Mouse (Mus musculus) intestine, postnatal 0 days (tissue): Measurements from ENCODE around the gene Plcb4. TPM values are rescaled to one million over a fixed set of nuclear protein-coding genes. Genes with fewer than 3 reads are reported as not detected.

Experiments used
- ATAC-seq: fragments of 200-750 bp; cut with Nextera tagmentation; 2 replicates; pipeline ENCODE4 v1.8.0; 2017; ENCODE audit warnings: mild to moderate bottlenecking, moderate TSS enrichment, moderate library complexity
- H3K27ac ChIP-seq: fragments of 300-500 bp; sonication (generic); 2 replicates; pipeline ENCODE4 v1.5.1; 2014; ENCODE audit warnings: mild to moderate bottlenecking, low read depth, low read length, moderate library complexity
- H3K27me3 ChIP-seq: fragments of 300-500 bp; sonication (generic); replicated peaks from 2 replicates; pipeline ENCODE4 v1.6.1; 2014; ENCODE audit warnings: low read length, mixed read lengths; ENCODE audit not compliant: control insufficient read depth, insufficient read depth
- H3K36me3 ChIP-seq: fragments of 300-500 bp; sonication (generic); 2 replicates; pipeline ENCODE4 v1.6.1; 2014; ENCODE audit warnings: mild to moderate bottlenecking, moderate library complexity; ENCODE audit not compliant: control insufficient read depth, insufficient read depth
- H3K4me1 ChIP-seq: fragments of 300-500 bp; sonication (generic); replicated peaks from 2 replicates; pipeline ENCODE4 v1.6.1; 2014; ENCODE audit warnings: antibody characterized with exemption, low read length, mixed read lengths; ENCODE audit not compliant: control insufficient read depth, insufficient read depth
- H3K4me2 ChIP-seq: fragments of 300-500 bp; sonication (generic); replicated peaks from 2 replicates; pipeline ENCODE4 v1.6.1; 2014; ENCODE audit warnings: low read depth, mild to moderate bottlenecking, moderate library complexity
- H3K4me3 ChIP-seq: fragments of 300-500 bp; sonication (generic); 2 replicates; pipeline ENCODE4 v1.5.1; 2014; ENCODE audit warnings: low read depth, low read length
- H3K9ac ChIP-seq: fragments of 300-500 bp; sonication (generic); 2 replicates; pipeline ENCODE4 v1.6.1; 2014; ENCODE audit warnings: mild to moderate bottlenecking, low read depth, low read length
- H3K9me3 ChIP-seq: fragments of 300-500 bp; sonication (generic); 2 replicates; pipeline ENCODE4 v1.6.1; 2016; ENCODE audit warnings: mixed run types; ENCODE audit not compliant: control insufficient read depth
- CTCF ChIP-seq: sonication (generic); IDR thresholded peaks from 2 replicates; pipeline ENCODE4 v1.5.1; 2016; ENCODE audit warnings: low read depth, mild to moderate bottlenecking, control low read depth, antibody characterized with exemption, moderate library complexity
- WGBS: fragments of 180-500 bp; shearing (Covaris S2); extraction: QIAGEN DNeasy Blood & Tissue Kit; methylation state at CpG from one replicate; pipeline ENCODE4 v1.1.7; 2014; 5-methylcytosine and 5-hydroxymethylcytosine counted together
- polyA plus RNA-seq: library from polyadenylated mRNA; unstranded; fragments of >200 nt; fragmentation: Nextera tagmentation; extraction: Ambion mirVana; gene quantifications from 2 replicates; pipeline ENCODE4 v1.2.1, GENCODE M21; 2015

Gene Plcb4
- polyA plus RNA-seq, 1 experiment from 2014 or later: 5.5 TPM

- WGBS: 77% methylated on average over 2 of the region's 2 CpGs
- ATAC-seq: no peak
- no peak overlapping the region for H3K27ac ChIP-seq
Measured at GRCm38 (mm10) chr2:135637227-135637626, 21.6 kb upstream of the Plcb4 start.

DNA sequence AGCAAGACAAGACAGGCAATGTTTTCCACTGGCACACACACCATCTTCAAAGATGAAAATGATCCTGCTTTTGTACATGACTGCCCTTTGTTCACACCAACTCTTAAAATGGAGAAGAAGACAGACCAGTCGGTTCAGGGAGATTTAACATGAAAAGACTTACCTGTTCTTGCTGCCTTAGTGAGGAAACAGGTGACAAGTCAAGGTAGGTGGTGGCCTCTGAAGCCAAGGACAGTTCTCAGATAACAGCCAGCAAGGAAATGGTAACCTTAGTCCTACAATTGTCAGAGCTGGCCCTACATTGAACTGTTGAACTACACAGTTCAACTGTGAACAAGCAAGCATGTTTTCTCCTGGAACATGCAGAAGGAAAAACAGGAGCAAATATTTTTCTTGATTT is 17.8 kb upstream of the Plcb4 start:
- no peaks in the 10 kb centered on the region for H3K36me3 ChIP-seq
- no peak for TF ChIP-seq CTCF
- H3K9ac ChIP-seq: no peak overlapping the region
- no peaks in the 10 kb centered on the region for H3K4me1 ChIP-seq
- H3K27me3 ChIP-seq: no peaks in the 10 kb centered on the region
- 42% methylated on average over 1 of the region's 1 CpGs for WGBS
- H3K9me3 ChIP-seq: no peaks in the 10 kb centered on the region
- H3K4me3 ChIP-seq: no peak overlapping the region
- H3K4me2 ChIP-seq: no peak overlapping the region
- H3K27ac ChIP-seq: no peak overlapping the region
- ATAC-seq: no peak

More at GRCm38 (mm10) chr2:135637227-135637626, 21.6 kb upstream of the Plcb4 start:
- H3K36me3 ChIP-seq: no peaks in the 10 kb centered on the region
- TF ChIP-seq CTCF: no peak
- no peaks in the 10 kb centered on the region for H3K9me3 ChIP-seq
- H3K27me3 ChIP-seq: no peaks in the 10 kb centered on the region
- H3K9ac ChIP-seq: no peak overlapping the region
- no peak overlapping the region for H3K4me3 ChIP-seq
- no peak overlapping the region for H3K4me2 ChIP-seq
- no peaks in the 10 kb centered on the region for H3K4me1 ChIP-seq

DNA sequence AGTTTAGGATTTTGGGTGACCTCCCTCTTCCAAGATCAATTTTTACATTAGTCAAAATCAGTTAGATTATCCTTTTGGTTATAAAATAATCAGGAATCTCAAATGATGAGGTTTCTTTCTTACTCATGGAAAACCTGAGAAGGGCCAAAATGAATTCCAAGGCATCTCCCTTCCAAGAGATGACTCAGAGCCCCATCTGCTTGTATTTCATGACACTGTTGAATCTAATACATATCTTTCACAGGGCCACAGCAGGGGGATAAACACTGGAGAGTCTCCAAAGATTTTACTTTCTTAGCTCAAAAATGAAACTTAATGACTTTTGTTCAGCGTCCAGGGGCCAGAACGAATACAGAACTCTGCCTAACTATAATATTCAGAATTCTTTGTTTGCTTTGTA is 17.2 kb upstream of the Plcb4 start:
- H3K27ac ChIP-seq: no peak overlapping the region
- ATAC-seq: no peak
- H3K4me1 ChIP-seq: no peaks in the 10 kb centered on the region
- no peak overlapping the region for H3K9ac ChIP-seq
- H3K4me3 ChIP-seq: no peak overlapping the region
- no peak for TF ChIP-seq CTCF
- WGBS: 70% methylated on average over 2 of the region's 2 CpGs
- no peaks in the 10 kb centered on the region for H3K36me3 ChIP-seq
- H3K9me3 ChIP-seq: no peaks in the 10 kb centered on the region
- no peak overlapping the region for H3K4me2 ChIP-seq
- H3K27me3 ChIP-seq: no peaks in the 10 kb centered on the region

GRCm38 (mm10) chr2:135646226-135646625 is 12.6 kb upstream of the Plcb4 start:
- no peak overlapping the region for H3K9ac ChIP-seq
- H3K36me3 ChIP-seq: no peaks in the 10 kb centered on the region
- H3K27ac ChIP-seq: no peak overlapping the region
- no peak overlapping the region for H3K4me2 ChIP-seq
- TF ChIP-seq CTCF: no peak
- no peaks in the 10 kb centered on the region for H3K9me3 ChIP-seq
- WGBS: 81% methylated on average over 3 of the region's 3 CpGs
- no peak overlapping the region for H3K4me3 ChIP-seq
- H3K27me3 ChIP-seq: no peaks in the 10 kb centered on the region
- ATAC-seq: no peak
- no peaks in the 10 kb centered on the region for H3K4me1 ChIP-seq

DNA sequence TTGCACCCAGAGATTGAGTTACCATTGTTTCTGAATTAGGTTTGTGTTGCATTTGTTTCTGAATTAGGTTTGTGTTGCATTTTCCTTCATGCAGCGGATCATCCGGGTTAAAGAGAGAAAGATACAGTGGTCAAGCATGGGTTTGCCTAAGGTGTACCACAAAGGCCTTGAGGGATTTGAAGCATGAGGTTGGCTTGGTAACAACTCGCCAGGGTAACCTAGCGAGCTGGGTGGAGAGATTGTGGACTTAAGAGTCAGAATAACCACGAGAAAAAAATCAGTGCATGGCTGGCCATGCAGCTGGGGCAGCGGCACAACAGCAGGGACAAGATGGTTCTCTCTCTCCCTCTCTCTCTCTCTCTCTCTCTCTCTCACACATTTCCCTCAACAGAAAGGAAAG is 12.2 kb upstream of the Plcb4 start:
- no peak for ATAC-seq
- Histone ChIP-seq H3K9me3 (no peaks in the 10 kb centered on the region), H3K4me3 (no peak overlapping the region), H3K4me2 (no peak overlapping the region), H3K27me3 (no peaks in the 10 kb centered on the region), H3K27ac (no peak overlapping the region), H3K4me1 (no peaks in the 10 kb centered on the region), H3K9ac (no peak overlapping the region), H3K36me3 (no peaks in the 10 kb centered on the region)
- TF ChIP-seq CTCF: no peak
- WGBS: 79% methylated on average over 6 of the region's 6 CpGs

- no peaks in the 10 kb centered on the region for H3K4me1 ChIP-seq
Measured at GRCm38 (mm10) chr2:135647985-135648384, 10.8 kb upstream of the Plcb4 start.

GRCm38 (mm10) chr2:135650885-135651284 is 7.9 kb upstream of the Plcb4 start:
- Histone ChIP-seq H3K4me1 (no peaks in the 10 kb centered on the region), H3K27me3 (0 out of 2 replicates have a peak, but pooled peaks cover 2% of the 10 kb centered on the region), H3K4me3 (no peak overlapping the region), H3K27ac (no peak overlapping the region), H3K9ac (no peak overlapping the region), H3K36me3 (no peaks in the 10 kb centered on the region), H3K9me3 (no peaks in the 10 kb centered on the region), H3K4me2 (no peak overlapping the region)
- ATAC-seq: no peak
- no peak for TF ChIP-seq CTCF
- 68% methylated on average over 3 of the region's 3 CpGs for WGBS

More at GRCm38 (mm10) chr2:135647985-135648384, 10.8 kb upstream of the Plcb4 start:
- Histone ChIP-seq H3K27me3 (no peaks in the 10 kb centered on the region), H3K27ac (no peak overlapping the region), H3K4me2 (no peak overlapping the region), H3K36me3 (no peaks in the 10 kb centered on the region), H3K9ac (no peak overlapping the region), H3K9me3 (no peaks in the 10 kb centered on the region), H3K4me3 (no peak overlapping the region)
- no peak for TF ChIP-seq CTCF
- WGBS: 89% methylated on average over 4 of the region's 4 CpGs
- no peak for ATAC-seq
